Mouse (Mus musculus): Measurements from ENCODE around the gene Gm16506.
"Not testable (repeated sequence)": the region's sequence is repeated elsewhere in the genome, so short reads cannot be mapped to it uniquely, and the experiment has no call there.

Gene Gm16506

DNA sequence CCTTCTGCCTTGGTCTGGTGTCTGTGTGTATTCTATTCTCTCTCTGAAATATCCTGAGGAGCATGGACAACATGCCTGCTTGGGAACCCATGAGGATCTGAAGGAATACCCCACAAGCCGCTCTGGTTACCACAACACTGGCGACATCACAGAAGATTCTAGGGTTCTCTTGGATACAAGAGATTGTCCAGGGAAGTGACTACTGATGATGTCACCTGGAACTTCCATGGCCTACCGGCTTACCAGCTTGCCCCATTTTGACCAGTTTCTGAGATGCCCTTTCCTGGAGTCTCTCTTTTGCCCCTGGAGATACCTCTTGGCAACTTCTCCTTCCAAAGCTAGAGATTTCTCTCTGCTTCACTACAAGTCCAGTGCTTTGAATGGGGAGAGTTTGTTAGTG lies at the start of gene Gm16506:
Gene Gm16506 (minus strand): TSS at position 101 of the 400 bp plus-strand sequence.
- DNase-seq (ENCODE audit: low read depth, low spot score): not testable (repeated sequence)

DNA sequence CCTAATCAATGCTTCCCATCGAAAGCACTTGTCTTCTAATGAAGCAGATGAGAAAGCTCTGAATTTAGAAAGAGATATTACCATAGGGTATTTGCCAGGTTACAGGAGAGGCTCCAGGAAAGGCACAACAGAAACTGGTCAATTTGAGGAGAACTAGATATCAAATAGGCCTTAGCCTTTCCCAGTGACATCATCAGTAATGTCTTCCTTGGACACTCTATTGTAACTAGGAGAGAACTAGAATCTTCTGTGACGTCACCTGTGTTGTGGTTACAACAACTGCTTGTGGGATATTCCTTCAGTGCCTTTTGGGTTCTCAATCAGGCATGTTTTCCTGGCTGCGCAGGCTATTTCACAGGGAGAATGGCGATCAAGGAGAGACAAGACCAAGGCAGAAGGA lies 20.3 kb upstream of the Gm16506 start, which contains the start of gene Gm6526:
Gene Gm6526 (plus strand): TSS at position 301 of the 400 bp plus-strand sequence.
- not testable (repeated sequence) for DNase-seq (ENCODE audit: low read depth, low spot score)

DNA sequence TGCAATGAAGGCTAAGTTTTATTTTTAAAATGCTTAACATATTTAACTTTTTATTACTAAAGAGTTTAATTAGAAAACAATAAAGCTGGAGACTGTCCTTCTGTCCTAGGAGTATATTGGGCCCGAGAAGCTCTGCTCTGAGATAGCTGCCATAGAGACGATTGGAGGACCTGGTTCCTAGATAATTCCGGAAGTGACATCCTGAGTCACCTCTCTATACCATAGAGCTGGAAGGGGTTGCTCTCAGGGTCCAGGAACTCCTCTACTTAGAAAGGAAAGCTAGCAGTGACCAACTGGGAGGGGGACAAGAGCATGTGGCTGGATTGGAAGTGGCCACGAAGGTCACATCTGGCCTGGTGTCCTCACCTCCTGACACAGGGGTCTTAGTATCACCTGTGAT lies 29.7 kb downstream of the Gm16506 start, which contains the start of gene Gm7324:
Gene Gm7324 (plus strand): TSS at position 208 of the 400 bp plus-strand sequence.
- not testable (repeated sequence) for DNase-seq (ENCODE audit: low read depth, low spot score)

DNA sequence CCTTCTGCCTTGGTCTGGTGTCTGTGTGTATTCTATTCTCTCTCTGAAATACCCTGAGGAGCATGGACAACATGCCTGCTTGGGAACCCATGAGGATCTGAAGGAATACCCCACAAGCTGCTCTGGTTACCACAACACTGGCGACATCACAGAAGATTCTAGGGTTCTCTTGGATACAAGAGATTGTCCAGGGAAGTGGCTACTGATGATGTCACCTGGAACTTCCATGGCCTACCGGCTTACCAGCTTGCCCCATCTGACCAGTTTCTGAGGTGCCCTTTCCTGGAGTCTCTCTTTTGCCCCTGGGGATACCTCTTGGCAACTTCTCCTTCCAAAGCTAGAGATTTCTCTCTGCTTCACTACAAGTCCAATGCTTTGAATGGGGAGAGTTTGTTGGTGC lies 50.2 kb downstream of the Gm16506 start, which contains the start of gene Gm8165:
Gene Gm8165 (minus strand): TSS at position 101 of the 400 bp plus-strand sequence.
- not testable (repeated sequence) for DNase-seq (ENCODE audit: low read depth, low spot score)

Data from skeletal muscle tissue, adult 2 months (tissue).